Mouse (Mus musculus) E14TG2a.4 (cell line): Measurements from ENCODE around the gene Rapgef5.

ENCODE experiments used
- H3K27me3 ChIP-seq: 2 replicates; pipeline ENCODE4 v1.6.1; 2014; ENCODE audit warnings: low read length, control low read depth; ENCODE audit not compliant: insufficient read depth
- H3K36me3 ChIP-seq: 2 replicates; pipeline ENCODE4 v1.6.1; 2014; ENCODE audit warnings: low read length, control low read depth; ENCODE audit not compliant: insufficient read depth
- H3K4me1 ChIP-seq: replicated peaks from 2 replicates; pipeline ENCODE4 v1.6.1; 2014; ENCODE audit warnings: low read depth, low read length, control low read depth
- H3K4me3 ChIP-seq: replicated peaks from 2 replicates; pipeline ENCODE4 v1.5.1; 2014; ENCODE audit warnings: mild to moderate bottlenecking, low read length
- H3K9me3 ChIP-seq: 2 replicates; pipeline ENCODE4 v1.6.1; 2014; ENCODE audit warnings: low read length, control low read depth
- CTCF ChIP-seq: conservative IDR thresholded peaks from 2 replicates; pipeline ENCODE4 v1.5.1; 2014; ENCODE audit warnings: low read length
- NANOG ChIP-seq: IDR thresholded peaks from 2 replicates; pipeline ENCODE4 v1.6.1; 2014; ENCODE audit warnings: borderline replicate concordance, low read length, mixed read lengths
- POU5F1 ChIP-seq: IDR thresholded peaks from 2 replicates; pipeline ENCODE4 v1.6.1; 2014; ENCODE audit warnings: low read length, borderline replicate concordance

Gene Rapgef5

GRCm38 (mm10) chr12:117733611-117734010 lies 217.3 kb downstream of the Rapgef5 start:
- peaks cover 16% of the 10 kb centered on the region for H3K4me1 ChIP-seq
- TF ChIP-seq POU5F1, result no peak
- no peak for TF ChIP-seq NANOG
- TF ChIP-seq CTCF, result no peak
- H3K36me3 ChIP-seq, result 0 out of 2 replicates have a peak, but pooled peaks cover 5% of the 10 kb centered on the region
- no peaks in the 10 kb centered on the region for H3K27me3 ChIP-seq
- H3K9me3 ChIP-seq, result no peaks in the 10 kb centered on the region
- no peak overlapping the region for H3K4me3 ChIP-seq

DNA sequence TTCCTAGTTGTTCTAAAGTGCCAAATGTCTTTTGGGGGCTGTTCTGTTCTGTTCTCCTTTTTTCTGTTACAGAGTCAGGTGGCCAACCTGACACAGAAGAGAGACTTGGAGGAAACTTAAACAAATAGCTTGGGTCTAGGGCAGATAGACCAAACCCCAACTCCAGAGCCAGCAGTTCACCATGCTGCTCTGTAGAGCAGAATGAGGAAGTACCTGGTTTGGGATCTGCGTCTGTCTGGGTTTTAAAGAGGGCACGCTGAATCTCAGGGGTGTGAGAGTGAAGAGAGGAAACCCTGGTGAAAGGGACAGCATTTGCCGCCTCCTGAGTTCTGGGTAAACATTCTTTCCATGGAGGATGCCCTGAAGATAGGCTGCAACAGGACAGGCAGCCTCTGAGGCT lies 219.9 kb downstream of the Rapgef5 start:
- TF ChIP-seq NANOG (no peak), POU5F1 (no peak), CTCF (no peak)
- Histone ChIP-seq H3K4me3 (no peak overlapping the region), H3K4me1 (peaks cover 33% of the 10 kb centered on the region), H3K9me3 (no peaks in the 10 kb centered on the region), H3K27me3 (no peaks in the 10 kb centered on the region), H3K36me3 (no peaks in the 10 kb centered on the region)

DNA sequence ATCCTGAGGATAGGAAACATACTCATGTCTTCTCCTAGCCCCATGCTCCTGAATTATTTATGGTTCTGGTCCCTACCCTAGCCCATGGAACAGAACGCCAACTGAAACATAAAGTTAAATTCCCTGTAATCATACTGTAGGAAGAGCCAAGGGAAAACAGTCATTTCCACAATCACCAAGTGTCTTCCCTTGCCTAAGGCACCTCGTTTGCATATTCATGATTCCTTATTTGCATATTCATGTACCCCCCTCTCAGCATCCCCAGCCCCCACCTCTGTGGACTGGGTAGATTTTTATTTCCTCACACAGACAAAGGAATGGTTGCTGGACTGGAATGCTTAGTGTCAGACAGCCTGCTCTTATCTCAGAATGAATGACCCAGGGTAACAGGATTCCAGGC lies 220.6 kb downstream of the Rapgef5 start:
- H3K27me3 ChIP-seq, result no peaks in the 10 kb centered on the region
- no peak overlapping the region for H3K4me3 ChIP-seq
- no peaks in the 10 kb centered on the region for H3K36me3 ChIP-seq
- peak; percentile 92 for TF ChIP-seq POU5F1
- no peak for TF ChIP-seq NANOG
- peaks cover 40% of the 10 kb centered on the region for H3K4me1 ChIP-seq
- H3K9me3 ChIP-seq, result no peaks in the 10 kb centered on the region

- Histone ChIP-seq H3K4me1 (peaks cover 43% of the 10 kb centered on the region), H3K36me3 (no peaks in the 10 kb centered on the region), H3K9me3 (no peaks in the 10 kb centered on the region), H3K4me3 (no peak overlapping the region), H3K27me3 (no peaks in the 10 kb centered on the region)
- TF ChIP-seq NANOG (no peak), CTCF (no peak), POU5F1 (no peak)
Measured at GRCm38 (mm10) chr12:117737332-117738031, 221.2 kb downstream of the Rapgef5 start.

GRCm38 (mm10) chr12:117742487-117742886 lies 226.2 kb downstream of the Rapgef5 start:
- Histone ChIP-seq H3K9me3 (no peaks in the 10 kb centered on the region), H3K4me3 (no peak overlapping the region), H3K36me3 (peaks cover 9% of the 10 kb centered on the region; the same call in 1 of the 2 replicates), H3K27me3 (no peaks in the 10 kb centered on the region), H3K4me1 (peaks cover 53% of the 10 kb centered on the region)
- TF ChIP-seq CTCF (no peak), NANOG (no peak), POU5F1 (no peak)

- peaks cover 68% of the 10 kb centered on the region for H3K4me1 ChIP-seq
- H3K27me3 ChIP-seq, result 0 out of 2 replicates have a peak, but pooled peaks cover 4% of the 10 kb centered on the region
- peaks cover 18% of the 10 kb centered on the region; the same call in 1 of the 2 replicates for H3K36me3 ChIP-seq
- no peak for TF ChIP-seq POU5F1
- no peak for TF ChIP-seq CTCF
- no peak for TF ChIP-seq NANOG
- no peak overlapping the region for H3K4me3 ChIP-seq
- no peaks in the 10 kb centered on the region for H3K9me3 ChIP-seq
Measured at GRCm38 (mm10) chr12:117744580-117745483, 228.6 kb downstream of the Rapgef5 start.

- Histone ChIP-seq H3K27me3 (0 out of 2 replicates have a peak, but pooled peaks cover 4% of the 10 kb centered on the region), H3K4me3 (no peak overlapping the region), H3K36me3 (peaks cover 22% of the 10 kb centered on the region; the same call in 1 of the 2 replicates), H3K4me1 (peaks cover 69% of the 10 kb centered on the region), H3K9me3 (no peaks in the 10 kb centered on the region)
- TF ChIP-seq NANOG (peak; percentile 18; the same call in 1 of the 2 replicates), POU5F1 (no peak)
Measured at GRCm38 (mm10) chr12:117746611-117747010, 230.3 kb downstream of the Rapgef5 start.

DNA sequence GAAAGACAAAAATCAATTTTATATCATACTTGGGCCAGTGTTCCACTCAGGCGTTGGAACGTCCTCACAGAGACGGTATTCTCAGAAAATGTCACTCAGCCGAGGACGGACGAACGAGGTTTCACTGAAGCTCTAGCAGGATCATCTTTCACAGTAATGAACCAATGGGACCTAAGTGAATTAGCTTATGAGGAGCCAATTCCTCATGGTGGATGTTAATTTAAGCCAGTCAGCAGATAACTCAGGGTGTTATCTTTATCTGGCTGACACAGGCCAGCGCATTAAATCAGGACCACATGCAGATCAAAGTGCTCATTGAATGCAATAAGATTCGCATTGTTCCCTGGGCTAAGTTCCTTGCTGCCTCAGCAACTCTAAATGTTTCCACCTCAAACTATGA lies 234.8 kb downstream of the Rapgef5 start:
- H3K4me3 ChIP-seq, result peak overlapping the region; percentile 7
- H3K27me3 ChIP-seq, result peaks cover 13% of the 10 kb centered on the region
- no peaks in the 10 kb centered on the region for H3K9me3 ChIP-seq
- TF ChIP-seq POU5F1 (no peak), CTCF (no peak), NANOG (no peak)
- peaks cover 76% of the 10 kb centered on the region for H3K4me1 ChIP-seq
- peaks cover 17% of the 10 kb centered on the region for H3K36me3 ChIP-seq
